Mouse (Mus musculus) lung, postnatal 0 days (tissue): ENCODE data around the gene Kcnk13. TPM values are rescaled to one million over a fixed set of nuclear protein-coding genes. Genes with fewer than 3 reads are reported as not detected.
A peak's percentile ranks its signal among the peaks of the same experiment; 100 is the strongest.

Experiments used
- ATAC-seq: fragments of 200-750 bp; cut with Nextera tagmentation; 2 replicates; pipeline ENCODE4 v1.8.0; 2017; ENCODE audit warnings: moderate library complexity
- DNase-seq: peaks from one replicate; pipeline ENCODE4 v3.0.0-alpha.2; 2016; ENCODE audit warnings: low spot score
- H3K27ac ChIP-seq: fragments of 300-500 bp; sonication (generic); 2 replicates; pipeline ENCODE4 v1.5.1; 2014; ENCODE audit warnings: antibody characterized with exemption, mild to moderate bottlenecking, low read length, mixed read lengths
- H3K27me3 ChIP-seq: fragments of 300-500 bp; sonication (generic); replicated peaks from 2 replicates; pipeline ENCODE4 v1.6.1; 2014; ENCODE audit warnings: low read length, mixed read lengths; ENCODE audit not compliant: insufficient read depth
- H3K36me3 ChIP-seq: fragments of 300-500 bp; sonication (generic); 2 replicates; pipeline ENCODE4 v1.6.1; 2014; ENCODE audit warnings: low read length, mixed read lengths; ENCODE audit not compliant: insufficient read depth
- H3K4me1 ChIP-seq: fragments of 300-500 bp; sonication (generic); 2 replicates; pipeline ENCODE4 v1.6.1; 2014; ENCODE audit warnings: antibody characterized with exemption, low read depth, low read length, mixed read lengths; ENCODE audit not compliant: insufficient read depth
- H3K4me2 ChIP-seq: fragments of 300-500 bp; sonication (generic); replicated peaks from 2 replicates; pipeline ENCODE4 v1.6.1; 2014; ENCODE audit warnings: low read depth, mild to moderate bottlenecking, low read length, moderate library complexity, mixed read lengths
- H3K4me3 ChIP-seq: fragments of 300-500 bp; sonication (generic); 2 replicates; pipeline ENCODE4 v1.5.1; 2014; ENCODE audit warnings: low read depth, low read length
- H3K9ac ChIP-seq: fragments of 300-500 bp; sonication (generic); replicated peaks from 2 replicates; pipeline ENCODE4 v1.6.1; 2014; ENCODE audit warnings: low read depth, mild to moderate bottlenecking
- H3K9me3 ChIP-seq: fragments of 300-500 bp; sonication (generic); 2 replicates; pipeline ENCODE4 v1.6.1; 2016; ENCODE audit warnings: low read length, mixed read lengths
- CTCF ChIP-seq: IDR thresholded peaks from 2 replicates; pipeline ENCODE4 v1.5.1; 2016; ENCODE audit warnings: antibody characterized with exemption, mild to moderate bottlenecking
- EP300 ChIP-seq: IDR thresholded peaks from 2 replicates; pipeline ENCODE4 v1.6.1; 2016; ENCODE audit warnings: antibody characterized with exemption, mild to moderate bottlenecking, control low read depth
- WGBS: fragments of 180-500 bp; shearing (Covaris S2); extraction: QIAGEN DNeasy Blood & Tissue Kit; methylation state at CpG from one replicate; pipeline ENCODE4 v1.1.7; 2014; 5-methylcytosine and 5-hydroxymethylcytosine counted together
- polyA plus RNA-seq: library from polyadenylated mRNA; unstranded; fragments of >200 nt; fragmentation: Nextera tagmentation; extraction: Ambion mirVana; gene quantifications from 2 replicates; pipeline ENCODE4 v1.2.1, GENCODE M21; 2015

Kcnk13 gene
- polyA plus RNA-seq, 1 experiment from 2014 or later: 7.8 TPM

DNA sequence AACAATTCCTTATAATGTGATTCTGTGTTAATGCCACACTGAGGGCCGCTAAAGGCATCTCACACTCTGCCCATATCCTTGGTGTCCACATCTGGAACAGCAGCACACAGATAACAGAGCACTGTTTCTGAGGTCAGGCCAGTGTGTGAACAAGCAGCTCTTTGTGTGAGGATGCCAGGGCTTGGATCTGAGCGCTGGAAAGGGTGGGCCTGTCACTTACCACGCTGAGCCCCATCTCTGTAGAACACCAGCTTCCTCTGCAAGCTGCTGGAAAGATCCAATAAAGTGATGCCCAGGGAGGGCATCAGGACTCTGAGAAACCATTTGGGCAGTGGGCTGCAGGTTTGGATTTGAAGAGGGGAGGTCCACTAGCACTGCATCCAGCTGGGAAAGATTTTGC is 100.8 kb downstream of the Kcnk13 start:
- H3K4me2 ChIP-seq: no peak overlapping the region
- H3K4me3 ChIP-seq: no peak overlapping the region
- no peaks in the 10 kb centered on the region for H3K27me3 ChIP-seq
- TF ChIP-seq CTCF: no peak
- no peak for TF ChIP-seq EP300
- 72% methylated on average over 3 of the region's 3 CpGs for WGBS
- no peak overlapping the region for H3K27ac ChIP-seq
- no peaks in the 10 kb centered on the region for H3K9me3 ChIP-seq
- H3K9ac ChIP-seq: no peak overlapping the region
- H3K36me3 ChIP-seq: no peaks in the 10 kb centered on the region
- ATAC-seq (no peak), DNase-seq (no peak)
- no peaks in the 10 kb centered on the region for H3K4me1 ChIP-seq

DNA sequence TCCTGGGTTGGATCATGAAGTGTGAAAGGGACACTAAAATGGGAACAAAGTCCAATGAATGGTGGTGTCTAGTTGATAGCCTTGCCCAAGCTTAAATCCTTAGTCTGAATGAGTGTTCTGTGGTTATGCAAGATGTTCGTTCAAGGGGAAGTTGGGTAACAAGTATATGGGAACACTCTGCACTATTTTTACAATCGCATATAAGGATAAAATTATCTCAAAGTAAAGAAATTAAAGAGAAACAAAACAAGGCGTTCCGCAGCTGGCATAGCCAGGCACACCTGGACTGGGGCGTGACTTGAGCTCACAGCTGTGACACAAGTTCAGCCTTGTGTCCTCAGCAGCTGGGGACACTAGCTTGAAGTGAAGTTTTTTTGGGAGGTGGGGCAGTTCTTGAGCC is 103.2 kb downstream of the Kcnk13 start:
- TF ChIP-seq EP300 (peak; percentile 86), CTCF (no peak)
- peak; percentile 79 for ATAC-seq

DNA sequence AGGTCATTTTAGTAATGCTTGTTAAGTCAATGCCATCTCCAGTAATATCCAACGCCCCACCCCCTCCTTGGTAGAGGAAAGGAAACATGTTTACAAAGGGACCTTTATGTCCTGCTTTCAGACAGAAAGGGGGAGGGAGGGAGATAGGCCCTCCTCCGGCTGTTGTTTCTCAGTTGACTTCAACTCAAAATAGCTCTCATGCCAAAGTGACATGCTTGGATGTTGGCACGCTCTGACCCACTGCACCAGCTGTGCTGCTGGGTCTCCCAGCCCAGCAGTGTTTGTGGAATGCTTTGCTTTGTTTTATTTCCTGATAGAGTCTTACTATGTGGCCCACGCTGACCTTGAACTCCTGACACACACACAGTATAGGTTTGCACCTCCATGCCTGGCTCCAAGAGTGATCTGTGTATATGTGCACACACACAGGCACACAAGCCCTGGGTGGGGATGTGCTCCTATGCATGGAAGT is 108.9 kb downstream of the Kcnk13 start:
- Histone ChIP-seq H3K4me1 (no peaks in the 10 kb centered on the region), H3K27ac (no peak overlapping the region), H3K4me3 (no peak overlapping the region), H3K9me3 (no peaks in the 10 kb centered on the region), H3K9ac (no peak overlapping the region), H3K36me3 (no peaks in the 10 kb centered on the region), H3K27me3 (no peaks in the 10 kb centered on the region), H3K4me2 (no peak overlapping the region)
- DNase-seq (peak; percentile 37), ATAC-seq (peak; percentile 50)
- WGBS: 44% methylated on average over 4 of the region's 4 CpGs
- TF ChIP-seq CTCF (no peak), EP300 (no peak)

More for the DNA sequence above, 103.2 kb downstream of the Kcnk13 start:
- Histone ChIP-seq H3K27ac (peak overlapping the region; percentile 57), H3K27me3 (no peaks in the 10 kb centered on the region), H3K4me3 (no peak overlapping the region), H3K36me3 (no peaks in the 10 kb centered on the region), H3K9me3 (no peaks in the 10 kb centered on the region), H3K4me2 (no peak overlapping the region), H3K9ac (no peak overlapping the region), H3K4me1 (no peaks in the 10 kb centered on the region)
- 50% methylated on average over 5 of the region's 5 CpGs for WGBS
- DNase-seq: peak; percentile 88

DNA sequence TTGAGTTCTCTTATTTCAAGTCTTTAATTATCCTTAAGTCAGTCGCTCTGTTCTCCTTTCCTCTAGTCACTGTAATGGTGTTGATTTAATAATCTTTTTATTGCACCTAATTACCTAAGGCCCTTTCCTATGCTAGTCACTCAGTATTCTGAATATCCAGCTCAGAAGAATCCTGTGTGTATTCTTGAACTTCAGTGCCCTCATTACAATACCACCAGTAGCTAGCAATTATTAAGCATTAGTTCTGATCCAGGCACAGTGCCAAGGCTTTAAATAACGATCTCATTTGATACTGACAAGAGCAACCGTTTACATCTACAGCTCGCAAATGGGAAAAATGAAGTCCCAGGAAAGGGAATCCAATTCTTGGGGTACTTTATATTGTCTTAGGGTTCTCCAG is 111.4 kb downstream of the Kcnk13 start:
- no peak overlapping the region for H3K27ac ChIP-seq
- no peaks in the 10 kb centered on the region for H3K4me1 ChIP-seq
- H3K9me3 ChIP-seq: no peaks in the 10 kb centered on the region
- no peaks in the 10 kb centered on the region for H3K27me3 ChIP-seq
- H3K4me3 ChIP-seq: no peak overlapping the region
- no peak overlapping the region for H3K4me2 ChIP-seq
- H3K9ac ChIP-seq: no peak overlapping the region
- ATAC-seq (no peak), DNase-seq (no peak)
- no peaks in the 10 kb centered on the region for H3K36me3 ChIP-seq
- 52% methylated on average over 4 of the region's 4 CpGs for WGBS
- TF ChIP-seq EP300 (no peak), CTCF (no peak)

DNA sequence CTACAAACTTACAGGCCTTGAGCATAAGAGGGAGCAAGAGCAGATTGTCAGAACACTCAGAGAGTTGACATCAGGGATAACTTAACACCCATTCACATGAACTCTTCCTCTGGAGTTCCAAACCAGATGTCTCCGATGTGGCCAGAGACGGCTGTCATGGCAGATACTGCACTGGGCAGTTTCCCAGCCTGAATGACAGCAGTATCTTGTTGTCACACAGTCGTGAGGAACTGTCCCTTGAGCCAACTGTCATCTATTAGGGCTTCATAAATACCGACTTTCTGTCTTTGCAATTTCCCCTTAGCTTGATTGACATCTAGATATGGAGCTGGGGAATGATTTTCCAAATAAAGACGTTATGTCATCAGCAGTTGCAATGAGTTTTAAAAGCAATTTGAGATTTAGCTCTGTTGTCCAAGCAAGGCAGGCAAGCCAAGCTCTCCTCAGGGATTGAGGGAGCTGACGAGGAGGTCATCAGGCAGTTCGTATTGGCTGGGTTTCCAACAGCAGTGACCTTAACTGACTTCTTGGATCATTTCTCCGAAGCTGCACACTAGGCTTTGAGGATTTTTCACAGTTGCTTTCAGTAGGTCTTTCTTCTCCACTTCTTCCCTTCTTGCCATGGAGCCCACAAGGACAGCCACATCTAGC is 115.5 kb downstream of the Kcnk13 start:
- H3K27ac ChIP-seq: no peak overlapping the region; the same call in 1 of the 2 replicates
- TF ChIP-seq EP300 (peak; percentile 77), CTCF (peak; percentile 38; the same call in 1 of the 2 replicates)

DNA sequence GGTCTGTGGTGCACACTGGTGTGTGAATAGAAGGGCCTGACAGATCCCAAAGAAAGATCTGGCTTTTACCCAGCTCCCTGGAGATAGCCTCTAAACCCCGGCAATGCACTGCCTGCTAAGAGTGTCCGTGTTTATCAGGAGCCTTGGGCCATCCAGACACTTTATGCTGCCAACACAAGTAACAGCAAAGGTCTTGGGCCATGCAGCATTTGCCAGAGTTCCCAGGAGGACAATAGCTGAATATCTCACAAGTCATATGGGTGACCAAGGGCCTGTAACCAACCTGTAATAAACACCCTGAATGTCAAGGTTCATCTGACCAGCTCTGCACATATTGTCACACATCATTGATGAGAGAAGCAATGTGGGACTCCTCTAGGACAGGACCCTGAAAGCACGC is 123.7 kb downstream of the Kcnk13 start:
- Histone ChIP-seq H3K4me1 (no peaks in the 10 kb centered on the region), H3K36me3 (no peaks in the 10 kb centered on the region), H3K4me2 (no peak overlapping the region), H3K9ac (no peak overlapping the region), H3K9me3 (no peaks in the 10 kb centered on the region), H3K4me3 (no peak overlapping the region), H3K27ac (no peak overlapping the region), H3K27me3 (no peaks in the 10 kb centered on the region)
- TF ChIP-seq CTCF (no peak), EP300 (no peak)
- DNase-seq (no peak), ATAC-seq (no peak)
- 86% methylated on average over 3 of the region's 3 CpGs for WGBS

More for the DNA sequence above, 115.5 kb downstream of the Kcnk13 start:
- 51% methylated on average over 8 of the region's 8 CpGs for WGBS
- no peak overlapping the region for H3K9ac ChIP-seq
- H3K36me3 ChIP-seq: no peaks in the 10 kb centered on the region
- ATAC-seq: peak; percentile 95
- H3K9me3 ChIP-seq: no peaks in the 10 kb centered on the region
- peak; percentile 92 for DNase-seq
- H3K4me1 ChIP-seq: no peaks in the 10 kb centered on the region
- H3K27me3 ChIP-seq: no peaks in the 10 kb centered on the region
- H3K4me3 ChIP-seq: no peak overlapping the region
- H3K4me2 ChIP-seq: no peak overlapping the region
